Mouse (Mus musculus) thymus, postnatal 25 days (tissue): ENCODE data around the gene Sike1.

Experiments used
- DNase-seq: peaks from one replicate; pipeline ENCODE4 v3.0.0; 2022

Gene Sike1

GRCm38 (mm10) chr3:103040285-103040684 is 44.8 kb downstream of the Sike1 start:
- no peak for DNase-seq

GRCm38 (mm10) chr3:103040861-103041379 is 45.4 kb downstream of the Sike1 start:
- no peak for DNase-seq

- no peak for DNase-seq
These were observed 60.6 kb downstream of the Sike1 start for GRCm38 (mm10) chr3:103056016-103056595.

GRCm38 (mm10) chr3:103057752-103058151 is 62.2 kb downstream of the Sike1 start:
- DNase-seq, result no peak
